Mouse (Mus musculus): ENCODE data around the gene Gm16253. TPM values are rescaled to one million over a fixed set of nuclear protein-coding genes. Genes with fewer than 3 reads are reported as not detected.

The Gm16253 gene
- total and polyA plus RNA-seq, 2 experiments from 2014 or later = not detected

GRCm38 (mm10) chr3:96560881-96561668 lies 15.7 kb upstream of the Gm16253 start:
- TF ChIP-seq CTCF (IDR thresholded peaks at IDR 0.05; ENCODE audit: low read depth) = no peak
- Histone ChIP-seq H3K9ac (no peak overlapping the region), H3K27me3 (ENCODE audit: insufficient read depth, low read length) (no peaks in the 10 kb centered on the region), H3K36me3 (ENCODE audit: insufficient read depth) (peaks cover 16% of the 10 kb centered on the region), H3K9me3 (ENCODE audit: low read length) (no peaks in the 10 kb centered on the region), H3K27ac (ENCODE audit: low read depth, low read length) (no peak overlapping the region), H3K4me1 (ENCODE audit: insufficient read depth) (peaks cover 29% of the 10 kb centered on the region; the same call in 1 of the 2 replicates), H3K4me2 (ENCODE audit: low read depth) (peak overlapping the region; percentile 81), H3K4me3 (ENCODE audit: low read depth, low read length) (peak overlapping the region; percentile 52)
- 89% methylated on average over 9 of the region's 9 CpGs for WGBS
- no peak for DNase-seq
- no peak for ATAC-seq

- Histone ChIP-seq H3K9me3 (ENCODE audit: low read length) (no peaks in the 10 kb centered on the region), H3K27me3 (ENCODE audit: insufficient read depth, low read length) (no peaks in the 10 kb centered on the region), H3K4me1 (ENCODE audit: insufficient read depth) (peaks cover 27% of the 10 kb centered on the region; the same call in 1 of the 2 replicates), H3K36me3 (ENCODE audit: insufficient read depth) (peaks cover 16% of the 10 kb centered on the region), H3K9ac (no peak overlapping the region), H3K4me2 (ENCODE audit: low read depth) (no peak overlapping the region), H3K27ac (ENCODE audit: low read depth, low read length) (no peak overlapping the region), H3K4me3 (ENCODE audit: low read depth, low read length) (no peak overlapping the region)
- no peak for TF ChIP-seq CTCF (IDR thresholded peaks at IDR 0.05; ENCODE audit: low read depth)
- 50% methylated on average over 10 of the region's 10 CpGs for WGBS
- ATAC-seq (no peak), DNase-seq (no peak)
Measured at GRCm38 (mm10) chr3:96561946-96562681, 14.7 kb upstream of the Gm16253 start.

GRCm38 (mm10) chr3:96563267-96563666 lies 13.5 kb upstream of the Gm16253 start:
- no peak for DNase-seq
- WGBS = 93% methylated on average over 8 of the region's 8 CpGs
- peaks cover 27% of the 10 kb centered on the region; the same call in 1 of the 2 replicates for H3K4me1 ChIP-seq (ENCODE audit: insufficient read depth)
- no peak overlapping the region for H3K9ac ChIP-seq
- H3K27me3 ChIP-seq (ENCODE audit: insufficient read depth, low read length) = no peaks in the 10 kb centered on the region
- no peak overlapping the region for H3K27ac ChIP-seq (ENCODE audit: low read depth, low read length)
- H3K4me2 ChIP-seq (ENCODE audit: low read depth) = no peak overlapping the region
- peaks cover 16% of the 10 kb centered on the region for H3K36me3 ChIP-seq (ENCODE audit: insufficient read depth)
- TF ChIP-seq CTCF (IDR thresholded peaks at IDR 0.05; ENCODE audit: low read depth) = no peak
- ATAC-seq = no peak
- no peaks in the 10 kb centered on the region for H3K9me3 ChIP-seq (ENCODE audit: low read length)
- H3K4me3 ChIP-seq (ENCODE audit: low read depth, low read length) = no peak overlapping the region

DNA sequence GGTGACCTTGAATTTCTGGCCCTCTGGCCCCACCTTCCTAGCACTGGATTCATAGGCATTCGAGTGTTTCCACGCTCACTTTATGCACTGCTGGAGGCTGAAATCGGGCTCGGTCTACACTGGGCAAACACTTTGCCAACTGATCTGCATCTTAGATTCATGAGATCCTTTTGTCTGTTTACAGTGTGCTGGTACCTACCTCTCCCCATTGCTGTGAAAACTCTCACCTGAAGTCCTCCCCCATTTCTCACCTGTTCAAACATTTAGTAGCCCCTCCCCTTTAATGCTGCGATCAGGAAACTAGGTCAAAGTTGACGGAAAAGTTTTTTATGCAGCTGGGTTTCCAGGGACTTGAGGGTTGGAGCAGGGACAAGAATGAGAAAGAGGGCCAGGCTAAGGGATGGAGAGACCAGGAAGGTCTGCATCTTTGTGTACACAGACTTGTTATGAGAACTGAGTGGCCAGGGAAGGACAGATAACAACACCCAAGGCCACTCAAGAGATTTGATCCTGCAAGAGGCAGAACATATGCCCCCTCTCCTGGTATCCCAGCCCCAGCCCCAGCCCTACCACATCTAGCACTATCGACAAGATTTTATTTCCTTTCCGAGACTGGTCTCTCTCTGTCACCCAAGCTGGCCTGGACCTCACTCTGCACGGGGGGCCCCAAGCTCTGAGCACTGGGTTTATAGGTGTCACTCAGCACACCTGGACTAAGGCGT lies 12.7 kb upstream of the Gm16253 start:
- Histone ChIP-seq H3K27ac (ENCODE audit: low read depth, low read length) (no peak overlapping the region), H3K9me3 (ENCODE audit: low read length) (no peaks in the 10 kb centered on the region), H3K4me2 (ENCODE audit: low read depth) (no peak overlapping the region), H3K27me3 (ENCODE audit: insufficient read depth, low read length) (no peaks in the 10 kb centered on the region), H3K4me1 (ENCODE audit: insufficient read depth) (peaks cover 22% of the 10 kb centered on the region; the same call in 1 of the 2 replicates), H3K4me3 (ENCODE audit: low read depth, low read length) (no peak overlapping the region), H3K9ac (no peak overlapping the region), H3K36me3 (ENCODE audit: insufficient read depth) (peaks cover 16% of the 10 kb centered on the region)
- ATAC-seq = no peak
- DNase-seq = no peak
- TF ChIP-seq CTCF (IDR thresholded peaks at IDR 0.05; ENCODE audit: low read depth) = no peak
- WGBS = 74% methylated on average over 10 of the region's 10 CpGs

DNA sequence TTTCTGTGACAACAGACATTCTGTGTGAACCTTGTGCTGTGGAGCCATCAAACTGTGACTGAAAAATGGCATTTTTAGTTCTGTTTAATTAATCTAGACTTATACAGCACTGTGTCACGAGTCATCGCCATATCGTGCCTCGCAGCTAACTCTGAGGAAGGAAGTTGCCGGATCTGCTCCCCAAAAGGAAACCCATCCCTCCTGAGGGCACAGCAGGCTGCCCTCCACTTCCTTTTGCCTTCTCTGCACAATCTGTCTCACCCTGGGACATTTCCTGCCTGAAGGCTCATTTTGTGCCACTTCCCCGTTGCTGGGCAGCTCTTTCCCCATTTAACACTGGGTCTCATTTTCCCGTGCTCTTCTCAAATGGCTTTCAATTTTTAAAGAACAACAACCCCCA lies 12.2 kb upstream of the Gm16253 start:
- Histone ChIP-seq H3K9ac (no peak overlapping the region), H3K4me1 (ENCODE audit: insufficient read depth) (peaks cover 16% of the 10 kb centered on the region; the same call in 1 of the 2 replicates), H3K4me3 (ENCODE audit: low read depth, low read length) (no peak overlapping the region), H3K36me3 (ENCODE audit: insufficient read depth) (peaks cover 14% of the 10 kb centered on the region), H3K4me2 (ENCODE audit: low read depth) (no peak overlapping the region), H3K27me3 (ENCODE audit: insufficient read depth, low read length) (no peaks in the 10 kb centered on the region), H3K9me3 (ENCODE audit: low read length) (no peaks in the 10 kb centered on the region), H3K27ac (ENCODE audit: low read depth, low read length) (no peak overlapping the region)
- 81% methylated on average over 7 of the region's 7 CpGs for WGBS
- ATAC-seq (no peak), DNase-seq (no peak)
- TF ChIP-seq CTCF (IDR thresholded peaks at IDR 0.05; ENCODE audit: low read depth) = no peak

GRCm38 (mm10) chr3:96565105-96565504 lies 11.7 kb upstream of the Gm16253 start:
- Histone ChIP-seq H3K9ac (no peak overlapping the region), H3K27ac (ENCODE audit: low read depth, low read length) (no peak overlapping the region), H3K36me3 (ENCODE audit: insufficient read depth) (peaks cover 9% of the 10 kb centered on the region), H3K4me3 (ENCODE audit: low read depth, low read length) (no peak overlapping the region), H3K27me3 (ENCODE audit: insufficient read depth, low read length) (no peaks in the 10 kb centered on the region), H3K4me2 (ENCODE audit: low read depth) (no peak overlapping the region), H3K4me1 (ENCODE audit: insufficient read depth) (0 out of 2 replicates have a peak, but pooled peaks cover 12% of the 10 kb centered on the region), H3K9me3 (ENCODE audit: low read length) (no peaks in the 10 kb centered on the region)
- no peak for DNase-seq
- WGBS = 93% methylated on average over 3 of the region's 3 CpGs
- ATAC-seq = no peak
- TF ChIP-seq CTCF (IDR thresholded peaks at IDR 0.05; ENCODE audit: low read depth) = no peak

Measured in forebrain, postnatal 0 days (tissue).